Mouse (Mus musculus) erythroblast, embryonic 14.5 days (primary cell): ENCODE data around the gene Golga2.
"Not testable (repeated sequence)": the region's sequence is repeated elsewhere in the genome, so short reads cannot be mapped to it uniquely, and the experiment has no call there.

Source experiments
- GATA1 ChIP-seq: IDR thresholded peaks from 2 replicates; pipeline ENCODE4 v1.6.1; 2012; ENCODE audit warnings: low read length, inconsistent platforms, mixed read lengths
- TAL1 ChIP-seq: IDR thresholded peaks from 3 replicates; pipeline ENCODE4 v1.6.1; 2012; ENCODE audit warnings: low read length, inconsistent platforms, mixed read lengths

DNA sequence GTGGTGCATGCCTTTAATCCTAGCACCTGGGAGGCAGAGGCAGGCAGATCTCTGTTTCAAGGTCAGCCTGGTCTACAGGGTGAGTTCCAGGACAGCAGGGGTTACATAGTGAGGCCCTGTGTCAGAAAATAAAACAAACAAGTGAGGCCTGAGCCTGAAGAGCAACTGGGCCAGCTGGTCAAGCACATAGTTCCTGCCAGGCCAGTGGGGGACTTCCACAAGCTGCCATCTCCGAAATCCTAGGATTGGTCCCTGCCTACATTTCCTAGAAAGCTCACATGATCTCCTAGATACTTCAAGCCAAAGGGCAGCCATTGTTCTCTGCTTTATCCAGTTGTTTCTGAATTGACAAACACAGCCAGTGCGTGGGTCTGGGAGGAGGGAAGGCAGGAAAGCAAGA, 8.7 kb downstream of the Golga2 start:
- not testable (repeated sequence) for TF ChIP-seq GATA1, TAL1
